Mouse (Mus musculus) heart, postnatal 0 days (tissue): Measurements from ENCODE around the gene Apbb1.

Source experiments
- CTCF ChIP-seq: IDR thresholded peaks from 2 replicates; pipeline ENCODE4 v1.5.1; 2016; ENCODE audit warnings: antibody characterized with exemption, control low read depth, low read depth
- EP300 ChIP-seq: IDR thresholded peaks from 2 replicates; pipeline ENCODE4 v1.6.1; 2016; ENCODE audit warnings: antibody characterized with exemption, low read depth

GRCm38 (mm10) chr7:105553456-105554211 lies 27.8 kb downstream of the Apbb1 start:
- TF ChIP-seq CTCF = no peak
- no peak for TF ChIP-seq EP300
